Mouse (Mus musculus) cerebellum, postnatal 25 days (tissue): ENCODE results near the gene Krtap1-4.
A peak's percentile ranks its signal among the peaks of the same experiment; 100 is the strongest.
"Not testable (repeated sequence)": the region's sequence is repeated elsewhere in the genome, so short reads cannot be mapped to it uniquely, and the experiment has no call there.

ENCODE experiments used
- DNase-seq, 2 experiments: peaks; one replicate each; pipeline ENCODE4 v3.0.0; 2021; ENCODE audit warnings: mixed read lengths in 2 of 2

Krtap1-4 gene

DNA sequence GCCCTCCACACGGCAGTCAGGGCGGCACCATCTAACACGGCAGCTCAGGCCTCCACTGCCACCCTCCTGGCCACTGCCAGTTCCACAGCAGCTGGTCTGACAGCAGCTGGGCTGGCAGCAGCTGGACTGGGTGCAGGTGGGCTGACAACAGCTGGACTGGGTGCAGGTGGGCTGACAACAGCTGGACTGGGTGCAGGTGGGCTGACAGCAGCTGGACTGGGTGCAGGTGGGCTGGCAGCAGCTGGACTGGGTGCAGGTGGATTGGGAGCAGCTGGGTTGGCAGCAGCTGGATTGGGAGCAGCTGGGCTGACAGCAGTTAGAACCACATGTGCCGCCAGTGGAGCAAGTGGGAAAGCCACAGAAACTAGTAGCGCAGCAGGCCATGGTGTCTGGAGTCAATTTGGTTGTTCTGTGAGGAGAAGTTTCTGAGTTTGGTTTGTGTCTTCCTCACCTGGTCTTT is at the start of gene Krtap1-4:
TSS of gene Krtap1-4 (minus strand) at position 410 of the 460 bp plus-strand sequence.
- DNase-seq = no peak

- no peak for DNase-seq
Measured at GRCm38 (mm10) chr11:99630890-99631289, 47.4 kb upstream of the Krtap1-4 start.

GRCm38 (mm10) chr11:99628138-99628537 is 44.7 kb upstream of the Krtap1-4 start, which contains the start of gene Krtap4-1:
Gene Krtap4-1 (minus strand): TSS chr11:99628238.
- DNase-seq = no peak

DNA sequence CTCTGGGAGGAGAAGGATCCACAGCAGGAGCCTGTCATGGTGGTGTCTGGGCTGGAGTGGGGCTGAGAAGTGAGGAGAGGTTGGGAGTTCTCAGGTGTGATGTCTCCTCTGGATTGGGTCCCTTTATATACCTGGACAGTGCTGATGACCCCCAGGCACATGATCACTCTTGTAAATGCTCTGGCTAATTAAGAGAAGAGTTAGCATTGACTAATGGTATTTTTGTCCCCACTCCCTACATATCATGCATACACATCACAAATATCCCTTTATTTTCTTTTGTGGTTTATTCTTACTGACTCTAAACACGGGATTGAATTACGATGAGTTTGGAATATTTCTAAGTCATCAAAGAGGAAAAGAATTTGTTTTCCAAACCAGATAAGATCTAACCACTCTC is 36.9 kb upstream of the Krtap1-4 start, which contains the start of gene Gm11562:
TSS of gene Gm11562 (minus strand) at position 101 of the 400 bp plus-strand sequence.
- DNase-seq = no peak

GRCm38 (mm10) chr11:99614796-99615363 is 31.4 kb upstream of the Krtap1-4 start, which contains the start of gene Krtap2-4:
Gene Krtap2-4 (minus strand): TSS chr11:99614846.
- DNase-seq = no peak

DNA sequence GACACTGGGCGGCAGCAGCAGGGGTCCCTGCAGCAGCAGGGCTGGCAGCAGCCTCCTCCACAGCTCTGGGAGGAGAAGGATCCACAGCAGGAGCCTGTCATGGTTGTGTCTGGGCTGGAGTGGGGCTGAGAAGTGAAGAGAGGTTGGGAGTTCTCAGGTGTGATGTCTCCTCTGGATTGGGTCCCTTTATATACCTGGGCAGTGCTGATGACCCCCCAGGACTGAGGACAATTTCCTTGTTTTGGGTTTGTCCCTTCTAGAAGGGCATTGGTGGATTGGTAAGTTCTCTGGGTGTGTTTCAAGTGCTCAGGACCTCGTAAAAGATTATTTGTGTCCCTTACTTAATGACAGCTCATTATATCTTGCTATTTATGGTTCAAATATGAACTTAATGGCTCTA is 26.6 kb upstream of the Krtap1-4 start, which contains the start of gene Gm11937:
TSS of gene Gm11937 (minus strand) at position 101 of the 400 bp plus-strand sequence.
- not testable (repeated sequence) for DNase-seq

GRCm38 (mm10) chr11:99609126-99609525 is 25.7 kb upstream of the Krtap1-4 start:
- peak; percentile 9 to 18 for DNase-seq

DNA sequence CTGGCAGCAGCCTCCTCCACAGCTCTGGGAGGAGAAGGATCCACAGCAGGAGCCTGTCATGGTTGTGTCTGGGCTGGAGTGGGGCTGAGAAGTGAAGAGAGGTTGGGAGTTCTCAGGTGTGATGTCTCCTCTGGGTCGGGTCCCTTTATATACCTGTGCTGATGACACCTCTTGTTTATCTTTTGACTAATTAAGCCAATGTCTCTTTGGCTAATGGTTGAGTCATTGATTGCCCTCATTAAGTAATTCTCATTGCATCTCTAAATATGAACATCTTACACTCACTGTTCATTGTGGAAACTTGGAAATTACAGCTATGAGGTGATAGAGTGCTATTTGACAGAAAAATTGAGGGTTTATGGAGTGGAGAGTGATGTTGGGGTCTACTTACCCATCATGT is 19.8 kb upstream of the Krtap1-4 start, which contains the start of gene Gm11938:
TSS of gene Gm11938 (minus strand) at position 101 of the 400 bp plus-strand sequence.
- not testable (repeated sequence) for DNase-seq

GRCm38 (mm10) chr11:99597742-99598141 is 14.3 kb upstream of the Krtap1-4 start, which contains the start of gene Krtap9-3:
Gene Krtap9-3 (minus strand): TSS chr11:99598105.
- not testable (repeated sequence) for DNase-seq

DNA sequence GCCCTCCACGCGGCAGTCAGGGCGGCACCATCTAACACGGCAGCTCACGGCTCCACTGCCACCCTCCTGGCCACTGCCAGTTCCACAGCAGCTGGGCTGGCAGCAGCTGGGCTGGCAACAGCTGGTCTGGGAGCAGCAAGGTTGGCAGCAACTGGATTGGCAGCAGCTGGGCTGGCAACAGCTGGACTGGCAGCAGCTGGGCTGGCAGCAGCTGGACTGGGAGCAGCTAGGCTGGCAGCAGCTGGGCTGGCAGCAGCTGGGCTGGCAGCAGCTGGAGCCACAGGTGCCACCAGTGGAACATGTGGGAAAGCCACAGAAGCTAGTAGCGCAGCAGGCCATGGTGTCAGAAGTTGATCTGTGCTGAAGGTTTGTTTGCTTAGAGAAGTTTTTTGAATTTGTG is 7.5 kb upstream of the Krtap1-4 start, which contains the start of gene Krtap1-3:
TSS of gene Krtap1-3 (minus strand) at position 359 of the 400 bp plus-strand sequence.
- no peak for DNase-seq

- no peak for DNase-seq
Measured at GRCm38 (mm10) chr11:99585096-99585495, 1.6 kb upstream of the Krtap1-4 start.

DNA sequence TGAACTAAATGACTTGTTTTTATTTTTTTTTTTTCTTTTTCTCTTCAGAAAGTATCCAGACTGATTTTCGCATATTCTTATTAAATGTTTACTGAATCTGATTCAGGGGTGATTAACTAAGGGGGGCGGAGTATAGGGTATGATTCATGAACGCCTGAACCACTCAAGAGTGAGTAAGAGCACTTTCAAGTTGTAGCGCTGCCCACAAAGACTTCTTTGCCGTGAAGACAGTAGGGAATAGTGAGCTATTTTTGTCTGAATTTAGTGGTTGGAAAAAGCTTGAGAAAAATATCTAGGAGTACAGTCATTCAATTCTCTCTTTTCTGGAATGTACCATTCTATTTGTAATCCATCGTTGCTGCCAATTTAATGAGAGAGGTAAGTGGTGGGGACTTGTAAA is 1.9 kb downstream of the Krtap1-4 start:
- no peak for DNase-seq

DNA sequence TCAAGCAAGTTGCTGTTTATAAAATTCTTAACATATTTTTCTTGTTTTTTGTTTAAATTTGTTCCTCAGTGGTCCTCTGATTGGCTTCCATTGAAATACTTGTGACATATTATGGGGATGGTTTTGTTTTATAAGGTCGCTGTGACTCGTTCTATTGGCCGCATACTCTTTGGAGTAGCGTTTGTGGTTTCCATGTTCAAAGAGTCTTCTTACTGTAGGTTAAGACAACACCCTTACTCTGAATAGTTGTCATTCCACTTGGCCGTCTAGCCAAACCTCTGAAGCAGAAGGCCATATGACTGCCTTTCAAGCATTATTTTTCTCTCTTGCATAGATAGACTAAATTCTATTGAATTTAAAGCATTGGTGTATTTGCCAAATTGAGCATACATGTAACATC is 2.4 kb downstream of the Krtap1-4 start:
- DNase-seq = no peak

DNA sequence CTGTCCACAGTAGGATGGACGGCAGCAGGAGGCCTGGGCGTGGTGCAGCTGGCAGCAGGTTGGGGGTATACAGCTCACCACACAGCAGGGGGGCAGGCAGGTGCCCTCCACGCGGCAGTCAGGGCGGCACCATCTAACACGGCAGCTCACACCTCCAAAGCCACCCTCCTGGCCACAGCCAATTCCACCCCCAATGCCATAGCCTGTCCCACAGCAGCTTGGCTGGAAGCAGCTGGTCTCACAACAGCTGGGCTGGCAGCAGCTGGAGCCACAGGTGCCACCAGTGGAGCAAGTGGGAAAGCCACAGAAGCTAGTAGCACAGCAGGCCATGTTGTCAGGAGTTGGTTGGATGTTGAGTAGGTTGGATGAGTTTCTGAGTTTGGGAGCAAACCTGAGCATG is 2.8 kb downstream of the Krtap1-4 start, which contains the start of gene Krtap1-5:
TSS of gene Krtap1-5 (minus strand) at position 381 of the 400 bp plus-strand sequence.
- DNase-seq = no peak

DNA sequence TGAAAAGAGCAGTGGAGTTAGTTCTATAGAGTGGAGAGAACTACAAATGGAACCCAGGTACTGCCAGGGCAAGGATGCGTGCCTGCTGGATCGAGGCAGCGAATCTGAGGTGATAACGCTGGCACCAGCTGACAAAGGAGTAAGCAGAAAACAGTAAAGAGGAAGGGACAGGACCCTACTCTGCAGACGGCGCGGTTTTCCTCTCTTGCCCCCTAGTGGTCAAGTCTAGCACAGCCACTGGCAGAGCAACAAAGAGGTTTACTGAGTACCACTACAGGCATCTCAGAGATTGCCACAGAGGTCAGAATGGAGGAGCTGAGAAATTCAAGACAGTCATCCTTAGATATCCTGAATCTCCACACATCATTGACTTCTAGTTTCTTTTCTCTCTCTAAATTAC is 9.3 kb downstream of the Krtap1-4 start:
- DNase-seq = peak; percentile 66 to 81

DNA sequence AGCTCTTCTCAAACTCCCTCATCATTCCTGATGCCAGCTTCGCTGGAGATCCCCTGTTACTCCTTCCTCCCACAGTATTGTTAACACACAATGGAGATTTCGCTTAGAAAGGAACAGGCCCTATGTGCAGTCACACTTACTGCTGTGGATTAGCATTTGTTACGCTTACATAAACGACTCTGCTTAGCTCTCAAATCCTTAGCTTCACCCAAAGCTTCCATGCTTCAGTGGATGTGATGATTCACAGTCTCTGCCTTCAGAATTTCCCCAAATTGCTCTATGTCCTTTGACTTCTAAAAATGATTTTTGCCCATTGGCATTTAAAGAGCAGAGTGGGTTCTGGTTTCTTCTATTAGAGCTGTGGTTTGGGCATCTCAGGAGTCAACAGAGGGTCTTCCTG is 10.3 kb downstream of the Krtap1-4 start:
- no peak for DNase-seq

DNA sequence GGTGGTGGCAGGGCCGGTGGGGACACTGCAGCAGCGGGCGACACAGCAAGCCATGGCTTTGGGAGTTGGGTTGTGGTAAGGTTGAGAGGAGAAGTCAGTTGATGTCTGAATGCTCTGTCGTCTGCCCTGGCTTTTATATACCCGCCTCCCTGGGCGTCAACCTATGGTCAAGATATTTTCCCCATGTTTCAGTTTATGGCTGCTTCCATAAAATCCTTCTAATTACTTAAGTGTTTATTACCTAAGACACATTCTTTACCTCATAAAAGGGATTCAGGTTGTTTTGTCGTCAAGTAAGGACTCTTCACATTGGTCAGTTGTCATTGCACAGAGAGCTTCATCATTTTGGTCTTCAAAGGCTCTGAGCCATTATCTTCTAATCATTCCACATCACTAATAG is 16.9 kb downstream of the Krtap1-4 start, which contains the start of gene Krtap3-1:
TSS of gene Krtap3-1 (minus strand) at position 101 of the 400 bp plus-strand sequence.
- DNase-seq = no peak

DNA sequence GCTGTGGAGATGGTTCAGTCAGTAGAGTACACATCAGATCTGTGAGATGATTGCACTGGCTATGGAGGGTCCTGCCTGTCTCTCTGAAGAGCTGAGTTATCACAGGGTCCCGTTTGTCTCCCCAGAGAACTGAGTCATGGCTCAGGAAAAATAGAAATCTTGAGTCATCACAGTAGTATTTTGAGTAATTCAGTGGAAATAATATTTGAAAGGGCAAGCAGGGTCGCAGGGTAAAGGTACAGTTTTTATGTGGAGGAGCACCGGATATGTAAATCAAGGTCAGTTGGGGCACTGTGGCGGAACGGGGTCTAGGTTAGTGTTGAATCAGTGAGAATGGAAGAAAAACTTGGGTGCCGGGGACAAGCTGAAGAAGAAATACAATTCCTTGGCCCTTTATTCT is 20.9 kb downstream of the Krtap1-4 start:
- DNase-seq = no peak

DNA sequence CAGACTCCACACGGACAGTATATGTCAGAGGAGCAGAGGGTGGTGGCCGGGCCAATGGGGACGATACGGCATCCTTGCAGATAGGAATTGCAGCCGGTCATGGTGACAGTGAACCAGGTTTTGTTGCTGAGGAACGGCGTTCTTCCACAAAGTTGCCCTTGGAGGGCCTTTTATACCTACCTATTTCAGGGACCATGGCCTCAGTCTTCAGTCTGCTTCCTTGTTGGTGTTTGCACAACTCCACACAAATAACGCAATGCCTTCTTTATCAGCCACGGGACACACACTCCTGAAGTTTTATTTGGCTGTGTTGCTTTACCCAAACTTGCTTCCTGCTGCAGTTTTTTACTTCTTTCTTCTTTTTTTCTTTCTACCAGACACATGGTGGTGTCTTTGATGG is 24.1 kb downstream of the Krtap1-4 start, which contains the start of gene Gm11939:
TSS of gene Gm11939 (minus strand) at position 101 of the 400 bp plus-strand sequence.
- DNase-seq = no peak

DNA sequence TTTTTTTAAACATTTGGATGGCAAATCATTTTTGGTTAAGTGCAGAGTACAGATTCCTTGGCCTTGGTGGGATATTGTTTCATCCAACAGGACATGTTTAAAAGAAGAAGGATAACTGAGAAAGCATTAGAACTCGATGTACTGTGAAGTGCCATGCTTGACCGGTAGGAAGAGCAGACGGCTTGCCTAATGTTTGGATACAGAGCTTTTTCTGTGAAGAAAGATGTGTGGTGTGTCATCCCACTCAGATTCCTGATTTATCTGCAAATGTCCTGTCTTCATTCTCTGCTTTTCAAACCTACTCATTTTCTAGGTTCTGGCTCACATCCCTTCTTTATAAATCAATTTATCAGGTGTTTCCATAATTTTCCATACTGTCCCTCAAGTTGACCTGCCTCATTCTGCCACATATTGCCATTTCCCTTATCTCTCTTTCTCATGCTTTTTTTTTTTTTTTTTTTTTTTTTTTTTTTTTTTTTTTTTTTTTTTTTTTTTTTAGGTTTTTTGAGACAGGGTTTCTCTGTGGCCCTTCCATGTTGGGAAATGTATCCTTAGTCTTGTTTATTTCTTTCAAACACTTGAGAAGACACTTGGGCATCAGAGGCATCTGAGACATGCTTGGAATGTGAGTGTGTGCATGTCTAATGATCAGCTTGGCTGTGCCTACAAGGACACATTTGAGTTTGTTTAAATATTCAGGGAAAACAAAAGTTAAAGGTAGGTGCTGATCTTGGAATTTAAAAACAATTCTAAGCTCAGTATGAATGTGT is 25.3 kb downstream of the Krtap1-4 start:
- DNase-seq = no peak

DNA sequence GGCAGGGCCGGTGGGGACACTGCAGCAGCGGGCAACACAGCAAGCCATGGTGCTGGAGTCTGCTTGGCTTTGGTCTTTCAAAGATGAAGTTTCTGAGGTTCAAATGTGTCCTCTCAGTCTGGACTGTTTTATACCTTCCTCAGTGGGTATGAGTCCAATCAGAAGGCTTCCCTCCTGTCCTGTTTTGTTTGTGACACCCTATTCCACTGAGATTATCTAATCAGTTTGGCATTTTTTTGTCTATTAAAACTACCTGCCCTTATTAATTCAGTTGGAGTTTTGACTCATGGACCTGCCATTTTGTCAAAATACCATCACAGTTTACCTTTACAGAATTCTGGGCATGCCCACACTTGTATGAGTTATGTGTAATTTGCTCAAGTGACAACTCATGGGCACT is 26.7 kb downstream of the Krtap1-4 start, which contains the start of gene Krtap3-2:
TSS of gene Krtap3-2 (minus strand) at position 101 of the 400 bp plus-strand sequence.
- DNase-seq = no peak

DNA sequence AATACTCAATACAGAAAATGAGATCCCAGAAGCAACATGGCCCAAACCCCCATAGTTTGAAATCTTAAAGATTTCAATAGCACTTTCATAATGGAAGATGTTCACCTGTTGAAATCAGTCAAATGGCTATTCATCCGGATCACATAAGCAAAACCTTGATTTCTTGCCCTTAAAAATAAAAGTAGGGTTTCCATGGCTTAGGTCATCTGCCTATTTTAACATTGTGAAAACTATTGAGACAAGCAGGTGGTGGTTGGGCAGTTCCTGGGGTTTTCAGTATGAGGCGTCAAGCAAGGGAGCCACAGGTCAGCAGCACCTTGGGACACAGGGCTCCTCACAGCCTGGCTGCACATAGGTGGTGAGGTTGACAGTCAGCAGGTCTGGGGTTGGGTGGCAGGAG is 27.3 kb downstream of the Krtap1-4 start:
- DNase-seq = no peak

GRCm38 (mm10) chr11:99550765-99551164 is 32.7 kb downstream of the Krtap1-4 start, which contains the start of gene Krtap3-3:
Gene Krtap3-3 (minus strand): TSS chr11:99550865.
- no peak for DNase-seq
